Mouse (Mus musculus) kidney, postnatal 4 days (tissue): ENCODE measurements at regions not wholly inside any gene's neighbourhood (a gene's known extent, or its start where the extent isn't known, plus 50 kb on each side); places are given as distances from the start of the nearest gene placed in this dataset.

ENCODE experiments used
- DNase-seq, 2 experiments: peaks; one replicate each; pipeline ENCODE4 v3.0.0; 2021; ENCODE audit warnings: mixed read lengths in 2 of 2

GRCm38 (mm10) chr6:144875862-144876261 is 94.1 kb upstream of the Sox5 start:
- no peak for DNase-seq

- no peak for DNase-seq
These were observed 92.5 kb upstream of the Sox5 start for GRCm38 (mm10) chr6:144874251-144874650.

- DNase-seq = no peak
These were observed 89.2 kb upstream of the Sox5 start for GRCm38 (mm10) chr6:144870949-144871348.

- DNase-seq = no peak
These were observed 85.6 kb upstream of the Sox5 start for GRCm38 (mm10) chr6:144867333-144867732.

- DNase-seq = no peak
These were observed 82.2 kb upstream of the Sox5 start for GRCm38 (mm10) chr6:144864026-144864425.

GRCm38 (mm10) chr6:144863430-144863994 is 81.7 kb upstream of the Sox5 start:
- no peak for DNase-seq

- no peak for DNase-seq
These were observed 59.7 kb upstream of the Sox5 start for GRCm38 (mm10) chr6:144841510-144841909.

- no peak for DNase-seq
These were observed 57.6 kb upstream of the Sox5 start for GRCm38 (mm10) chr6:144839383-144839782.

GRCm38 (mm10) chr6:144834323-144835183 is 52.8 kb upstream of the Sox5 start:
- DNase-seq = peak in 1 of 2 experiments; percentile 6
